Mouse (Mus musculus) G1E (cell line): ENCODE data around the gene Wfs1. TPM values are rescaled to one million over a fixed set of nuclear protein-coding genes. Genes with fewer than 3 reads are reported as not detected.

Experiments
- ATAC-seq: 2 replicates; pipeline ENCODE4 v1.8.0; 2016; ENCODE audit warnings: mild to moderate bottlenecking; ENCODE audit not compliant: insufficient number of reproducible peaks, poor library complexity, low FRiP score, severe bottlenecking; ENCODE audit errors: extremely low read depth
- DNase-seq: peaks from one replicate; pipeline ENCODE4 v3.0.0; 2012; ENCODE audit warnings: low spot score
- H3K27me3 ChIP-seq: 2 replicates; pipeline ENCODE4 v1.6.1; 2012; ENCODE audit warnings: mild to moderate bottlenecking, low read length, inconsistent platforms; ENCODE audit not compliant: insufficient read depth
- H3K36me3 ChIP-seq: replicated peaks from 2 replicates; pipeline ENCODE3; 2012; ENCODE audit warnings: mild to moderate bottlenecking, inconsistent platforms
- H3K4me1 ChIP-seq: 2 replicates; pipeline ENCODE4 v1.6.1; 2012; ENCODE audit warnings: low read depth, low read length, inconsistent platforms, mixed read lengths; ENCODE audit not compliant: insufficient read depth
- H3K4me3 ChIP-seq: 2 replicates; pipeline ENCODE4 v1.5.1; 2012; ENCODE audit warnings: low read depth, mild to moderate bottlenecking, inconsistent platforms, low read length, moderate library complexity, mixed read lengths
- H3K9me3 ChIP-seq: replicated peaks from 2 replicates; pipeline ENCODE4 v1.6.1; 2012; ENCODE audit warnings: inconsistent platforms
- CTCF ChIP-seq: IDR thresholded peaks from 2 replicates; pipeline ENCODE4 v1.5.1; 2012; ENCODE audit warnings: low read depth, low read length, inconsistent platforms, mixed read lengths
- GATA1 ChIP-seq: IDR thresholded peaks from 2 replicates; pipeline ENCODE4 v1.6.1; 2012; ENCODE audit warnings: borderline replicate concordance, low read length, inconsistent platforms, mixed read lengths
- GATA2 ChIP-seq: IDR thresholded peaks from 2 replicates; pipeline ENCODE4 v1.6.1; 2012; ENCODE audit warnings: low read depth, low read length, inconsistent platforms, borderline replicate concordance
- POLR2AphosphoS5 ChIP-seq: IDR thresholded peaks from 2 replicates; pipeline ENCODE4 v1.6.1; 2012; ENCODE audit warnings: low read depth, low read length, inconsistent platforms; ENCODE audit not compliant: insufficient replicate concordance
- TAL1 ChIP-seq: conservative IDR thresholded peaks from 2 replicates; pipeline ENCODE4 v1.6.1; 2012; ENCODE audit warnings: low read depth, low read length, inconsistent platforms, mixed read lengths
- polyA plus RNA-seq: library from polyadenylated mRNA; stranded (reverse); fragments of >175 nt; gene quantifications from 2 replicates; pipeline ENCODE4 v1.2.3, GENCODE M21; 2012
- total RNA-seq, 2 experiments: library from RNA; stranded (forward) in 1 of 2; stranded (reverse) in 1 of 2; fragments of 200-1000 nt in 1 of 2; fragments of >200 nt in 1 of 2; fragmentation: Nextera tagmentation in 1 of 2; gene quantifications; 2 replicates each; pipeline ENCODE4 v1.2.3; 2014 to 2017

Wfs1 gene
- total and polyA plus RNA-seq, 3 experiments: 0.02 to 0.05 TPM; not detected in 1

- DNase-seq (no peak), ATAC-seq (no peak)
- Histone ChIP-seq H3K27me3 (no peaks in the 10 kb centered on the region), H3K36me3 (no peaks in the 10 kb centered on the region), H3K4me3 (no peak overlapping the region), H3K4me1 (no peaks in the 10 kb centered on the region), H3K9me3 (peaks cover 56% of the 10 kb centered on the region)
- TF ChIP-seq CTCF: no peak
These were observed 13.7 kb downstream of the Wfs1 start for GRCm38 (mm10) chr5:36975336-36975735.

GRCm38 (mm10) chr5:36971587-36971986 lies 17.4 kb downstream of the Wfs1 start:
- TF ChIP-seq POLR2AphosphoS5 (no peak), GATA2 (no peak), TAL1 (no peak), GATA1 (no peak), CTCF (no peak)
- Histone ChIP-seq H3K9me3 (peaks cover 55% of the 10 kb centered on the region), H3K4me1 (no peaks in the 10 kb centered on the region), H3K4me3 (no peak overlapping the region), H3K36me3 (no peaks in the 10 kb centered on the region), H3K27me3 (peaks cover 3% of the 10 kb centered on the region; the same call in 1 of the 2 replicates)
- DNase-seq (no peak), ATAC-seq (no peak)

GRCm38 (mm10) chr5:36960501-36960900 lies 28.5 kb downstream of the Wfs1 start:
- ATAC-seq (no peak), DNase-seq (no peak)
- Histone ChIP-seq H3K9me3 (peaks cover 7% of the 10 kb centered on the region; the same call in 1 of the 2 replicates), H3K4me1 (no peaks in the 10 kb centered on the region), H3K4me3 (no peak overlapping the region), H3K36me3 (no peaks in the 10 kb centered on the region), H3K27me3 (no peaks in the 10 kb centered on the region)
- no peak for TF ChIP-seq POLR2AphosphoS5
- no peak for TF ChIP-seq GATA1
- TF ChIP-seq GATA2: no peak
- no peak for TF ChIP-seq CTCF
- no peak for TF ChIP-seq TAL1

- TF ChIP-seq CTCF: 0 out of 2 replicates have a peak, but pooled peaks have one; percentile 39
- no peak for TF ChIP-seq GATA2
- Histone ChIP-seq H3K9me3 (no peaks in the 10 kb centered on the region; the same call in 1 of the 2 replicates), H3K4me1 (no peaks in the 10 kb centered on the region), H3K27me3 (no peaks in the 10 kb centered on the region), H3K36me3 (no peaks in the 10 kb centered on the region), H3K4me3 (no peak overlapping the region)
- DNase-seq (no peak), ATAC-seq (no peak)
These were observed 30.2 kb downstream of the Wfs1 start for GRCm38 (mm10) chr5:36958837-36959236.

- Histone ChIP-seq H3K9me3 (peaks cover 15% of the 10 kb centered on the region), H3K4me1 (no peaks in the 10 kb centered on the region), H3K36me3 (no peaks in the 10 kb centered on the region), H3K27me3 (no peaks in the 10 kb centered on the region), H3K4me3 (no peak overlapping the region)
- DNase-seq (no peak), ATAC-seq (no peak)
- TF ChIP-seq CTCF (peak; percentile 5; the same call in 1 of the 2 replicates), GATA2 (no peak)
These were observed 33.6 kb downstream of the Wfs1 start for GRCm38 (mm10) chr5:36955366-36955765.

GRCm38 (mm10) chr5:36952311-36952710 lies 36.7 kb downstream of the Wfs1 start:
- DNase-seq (no peak), ATAC-seq (no peak)
- peaks cover 3% of the 10 kb centered on the region; the same call in 1 of the 2 replicates for H3K27me3 ChIP-seq
- TF ChIP-seq GATA1 (no peak), POLR2AphosphoS5 (no peak)
- no peaks in the 10 kb centered on the region for H3K4me1 ChIP-seq
- no peak overlapping the region for H3K4me3 ChIP-seq
- peaks cover 17% of the 10 kb centered on the region for H3K9me3 ChIP-seq
- H3K36me3 ChIP-seq: no peaks in the 10 kb centered on the region

GRCm38 (mm10) chr5:36950871-36951270 lies 38.1 kb downstream of the Wfs1 start:
- Histone ChIP-seq H3K27me3 (peaks cover 3% of the 10 kb centered on the region; the same call in 1 of the 2 replicates), H3K4me3 (no peak overlapping the region), H3K4me1 (no peaks in the 10 kb centered on the region), H3K9me3 (peaks cover 17% of the 10 kb centered on the region), H3K36me3 (no peaks in the 10 kb centered on the region)
- TF ChIP-seq TAL1 (no peak), GATA2 (no peak), POLR2AphosphoS5 (no peak), CTCF (no peak), GATA1 (no peak)
- no peak for DNase-seq
- ATAC-seq: no peak
